Mouse (Mus musculus) fibroblast of lung, adult 2 months (primary cell): ENCODE data around the gene Aim2.
A peak's percentile ranks its signal among the peaks of the same experiment; 100 is the strongest.

Source experiments
- DNase-seq: peaks from one replicate; pipeline ENCODE4 v3.0.0-alpha.2; 2011; ENCODE audit warnings: low read depth

Gene Aim2

GRCm38 (mm10) chr1:173391754-173392153 lies 41.1 kb downstream of the Aim2 start:
- peak; percentile 10 for DNase-seq

- DNase-seq, result peak; percentile 8
Observed at GRCm38 (mm10) chr1:173398323-173398970, 47.8 kb downstream of the Aim2 start.

- no peak for DNase-seq
Observed at GRCm38 (mm10) chr1:173404696-173405309, 54.1 kb downstream of the Aim2 start.

GRCm38 (mm10) chr1:173409066-173409465 lies 58.4 kb downstream of the Aim2 start:
- no peak for DNase-seq

- DNase-seq, result no peak
Observed at GRCm38 (mm10) chr1:173411863-173412262, 61.2 kb downstream of the Aim2 start.

GRCm38 (mm10) chr1:173414631-173415030 lies 64.0 kb downstream of the Aim2 start:
- DNase-seq, result no peak

GRCm38 (mm10) chr1:173418516-173418915 lies 67.8 kb downstream of the Aim2 start:
- no peak for DNase-seq

- DNase-seq, result no peak
Observed at GRCm38 (mm10) chr1:173418936-173419621, 68.4 kb downstream of the Aim2 start.

- no peak for DNase-seq
Observed at GRCm38 (mm10) chr1:173420374-173420773, 69.7 kb downstream of the Aim2 start.

GRCm38 (mm10) chr1:173426345-173426744 lies 75.7 kb downstream of the Aim2 start:
- DNase-seq, result no peak

GRCm38 (mm10) chr1:173427385-173427784 lies 76.7 kb downstream of the Aim2 start:
- DNase-seq, result no peak

GRCm38 (mm10) chr1:173429995-173430699 lies 79.5 kb downstream of the Aim2 start:
- DNase-seq, result no peak

- no peak for DNase-seq
Observed at GRCm38 (mm10) chr1:173432411-173432810, 81.7 kb downstream of the Aim2 start.

GRCm38 (mm10) chr1:173437161-173437953 lies 86.7 kb downstream of the Aim2 start:
- DNase-seq, result no peak

GRCm38 (mm10) chr1:173440681-173441080 lies 90.0 kb downstream of the Aim2 start:
- DNase-seq, result no peak

GRCm38 (mm10) chr1:173441210-173441609 lies 90.5 kb downstream of the Aim2 start:
- DNase-seq, result no peak

- no peak for DNase-seq
Observed at GRCm38 (mm10) chr1:173443061-173443460, 92.4 kb downstream of the Aim2 start.

- no peak for DNase-seq
Observed at GRCm38 (mm10) chr1:173447067-173447466, 96.4 kb downstream of the Aim2 start.

- DNase-seq, result no peak
Observed at GRCm38 (mm10) chr1:173450621-173451020, 99.9 kb downstream of the Aim2 start.

- DNase-seq, result no peak
Observed at GRCm38 (mm10) chr1:173451665-173452064, 101.0 kb downstream of the Aim2 start.

- DNase-seq, result peak; percentile 42
Observed at GRCm38 (mm10) chr1:173456139-173456754, 105.6 kb downstream of the Aim2 start.
